Mouse (Mus musculus) G1E (cell line): ENCODE measurements around the gene Gm49450. TPM values are rescaled to one million over a fixed set of nuclear protein-coding genes. Genes with fewer than 3 reads are reported as not detected.

Experiments used
- ATAC-seq: 2 replicates; pipeline ENCODE4 v1.8.0; 2016; ENCODE audit warnings: mild to moderate bottlenecking; ENCODE audit not compliant: insufficient number of reproducible peaks, poor library complexity, low FRiP score, severe bottlenecking; ENCODE audit errors: extremely low read depth
- DNase-seq: peaks from one replicate; pipeline ENCODE4 v3.0.0; 2012; ENCODE audit warnings: low spot score
- H3K27me3 ChIP-seq: 2 replicates; pipeline ENCODE4 v1.6.1; 2012; ENCODE audit warnings: mild to moderate bottlenecking, low read length, inconsistent platforms; ENCODE audit not compliant: insufficient read depth
- H3K36me3 ChIP-seq: replicated peaks from 2 replicates; pipeline ENCODE3; 2012; ENCODE audit warnings: mild to moderate bottlenecking, inconsistent platforms
- H3K4me1 ChIP-seq: 2 replicates; pipeline ENCODE4 v1.6.1; 2012; ENCODE audit warnings: low read depth, low read length, inconsistent platforms, mixed read lengths; ENCODE audit not compliant: insufficient read depth
- H3K4me3 ChIP-seq: 2 replicates; pipeline ENCODE4 v1.5.1; 2012; ENCODE audit warnings: low read depth, mild to moderate bottlenecking, inconsistent platforms, low read length, moderate library complexity, mixed read lengths
- H3K9me3 ChIP-seq: replicated peaks from 2 replicates; pipeline ENCODE4 v1.6.1; 2012; ENCODE audit warnings: inconsistent platforms
- CTCF ChIP-seq: IDR thresholded peaks from 2 replicates; pipeline ENCODE4 v1.5.1; 2012; ENCODE audit warnings: low read depth, low read length, inconsistent platforms, mixed read lengths
- GATA1 ChIP-seq: IDR thresholded peaks from 2 replicates; pipeline ENCODE4 v1.6.1; 2012; ENCODE audit warnings: borderline replicate concordance, low read length, inconsistent platforms, mixed read lengths
- GATA2 ChIP-seq: IDR thresholded peaks from 2 replicates; pipeline ENCODE4 v1.6.1; 2012; ENCODE audit warnings: low read depth, low read length, inconsistent platforms, borderline replicate concordance
- POLR2AphosphoS5 ChIP-seq: IDR thresholded peaks from 2 replicates; pipeline ENCODE4 v1.6.1; 2012; ENCODE audit warnings: low read depth, low read length, inconsistent platforms; ENCODE audit not compliant: insufficient replicate concordance
- TAL1 ChIP-seq: conservative IDR thresholded peaks from 2 replicates; pipeline ENCODE4 v1.6.1; 2012; ENCODE audit warnings: low read depth, low read length, inconsistent platforms, mixed read lengths
- polyA plus RNA-seq: library from polyadenylated mRNA; stranded (reverse); fragments of >175 nt; gene quantifications from 2 replicates; pipeline ENCODE4 v1.2.3, GENCODE M21; 2012
- total RNA-seq, 2 experiments: library from RNA; stranded (forward) in 1 of 2; stranded (reverse) in 1 of 2; fragments of 200-1000 nt in 1 of 2; fragments of >200 nt in 1 of 2; fragmentation: Nextera tagmentation in 1 of 2; gene quantifications; 2 replicates each; pipeline ENCODE4 v1.2.3; 2014 to 2017

The Gm49450 gene
- total and polyA plus RNA-seq, 3 experiments, result not detected

- no peak overlapping the region for H3K4me3 ChIP-seq
- ATAC-seq, result no peak
- TF ChIP-seq TAL1 (no peak), GATA2 (no peak), GATA1 (no peak), POLR2AphosphoS5 (no peak), CTCF (no peak)
- peaks cover 7% of the 10 kb centered on the region for H3K4me1 ChIP-seq
- H3K36me3 ChIP-seq, result no peaks in the 10 kb centered on the region
- DNase-seq, result no peak
- H3K27me3 ChIP-seq, result peaks cover 39% of the 10 kb centered on the region
- H3K9me3 ChIP-seq, result no peaks in the 10 kb centered on the region
These were observed 17.8 kb upstream of the Gm49450 start for GRCm38 (mm10) chr15:98971111-98971510.

- TF ChIP-seq CTCF (no peak), TAL1 (no peak), GATA2 (no peak), POLR2AphosphoS5 (no peak), GATA1 (no peak)
- peaks cover 44% of the 10 kb centered on the region for H3K27me3 ChIP-seq
- no peaks in the 10 kb centered on the region for H3K9me3 ChIP-seq
- no peak overlapping the region for H3K4me3 ChIP-seq
- DNase-seq, result no peak
- H3K4me1 ChIP-seq, result peaks cover 7% of the 10 kb centered on the region
- no peak for ATAC-seq
- H3K36me3 ChIP-seq, result no peaks in the 10 kb centered on the region
These were observed 16.2 kb upstream of the Gm49450 start for GRCm38 (mm10) chr15:98969372-98970101.

GRCm38 (mm10) chr15:98968701-98969371 lies 15.5 kb upstream of the Gm49450 start:
- Histone ChIP-seq H3K27me3 (peaks cover 42% of the 10 kb centered on the region), H3K4me3 (no peak overlapping the region), H3K4me1 (peaks cover 7% of the 10 kb centered on the region), H3K9me3 (no peaks in the 10 kb centered on the region), H3K36me3 (no peaks in the 10 kb centered on the region)
- DNase-seq (no peak), ATAC-seq (no peak)
- TF ChIP-seq GATA1, result no peak
- TF ChIP-seq GATA2, result no peak

- Histone ChIP-seq H3K4me1 (no peaks in the 10 kb centered on the region), H3K27me3 (peaks cover 22% of the 10 kb centered on the region), H3K9me3 (no peaks in the 10 kb centered on the region), H3K36me3 (no peaks in the 10 kb centered on the region), H3K4me3 (no peak overlapping the region)
- ATAC-seq, result no peak
- no peak for DNase-seq
- TF ChIP-seq GATA2 (no peak), GATA1 (no peak), CTCF (no peak), POLR2AphosphoS5 (no peak), TAL1 (no peak)
These were observed 6.2 kb upstream of the Gm49450 start for GRCm38 (mm10) chr15:98959531-98959930.

GRCm38 (mm10) chr15:98958901-98959420 lies 5.6 kb upstream of the Gm49450 start:
- TF ChIP-seq CTCF (no peak), TAL1 (no peak), POLR2AphosphoS5 (no peak), GATA1 (no peak), GATA2 (no peak)
- ATAC-seq, result no peak
- Histone ChIP-seq H3K4me3 (no peak overlapping the region), H3K36me3 (no peaks in the 10 kb centered on the region), H3K27me3 (peaks cover 22% of the 10 kb centered on the region), H3K4me1 (peaks cover 1% of the 10 kb centered on the region; the same call in 1 of the 2 replicates), H3K9me3 (no peaks in the 10 kb centered on the region)
- no peak for DNase-seq

- peaks cover 21% of the 10 kb centered on the region for H3K27me3 ChIP-seq
- H3K9me3 ChIP-seq, result no peaks in the 10 kb centered on the region
- ATAC-seq, result no peak
- DNase-seq, result no peak
- H3K4me3 ChIP-seq, result no peak overlapping the region
- H3K36me3 ChIP-seq, result no peaks in the 10 kb centered on the region
- peaks cover 13% of the 10 kb centered on the region for H3K4me1 ChIP-seq
- no peak for TF ChIP-seq CTCF
- no peak for TF ChIP-seq GATA2
- no peak for TF ChIP-seq TAL1
- no peak for TF ChIP-seq POLR2AphosphoS5
- no peak for TF ChIP-seq GATA1
These were observed 4.1 kb upstream of the Gm49450 start for GRCm38 (mm10) chr15:98957475-98957874.
